Mouse (Mus musculus): ENCODE measurements around the gene Midn. TPM values are rescaled to one million over a fixed set of nuclear protein-coding genes. Genes with fewer than 3 reads are reported as not detected.

Gene Midn
- polyA plus RNA-seq, 1 experiment, result 101 TPM

DNA sequence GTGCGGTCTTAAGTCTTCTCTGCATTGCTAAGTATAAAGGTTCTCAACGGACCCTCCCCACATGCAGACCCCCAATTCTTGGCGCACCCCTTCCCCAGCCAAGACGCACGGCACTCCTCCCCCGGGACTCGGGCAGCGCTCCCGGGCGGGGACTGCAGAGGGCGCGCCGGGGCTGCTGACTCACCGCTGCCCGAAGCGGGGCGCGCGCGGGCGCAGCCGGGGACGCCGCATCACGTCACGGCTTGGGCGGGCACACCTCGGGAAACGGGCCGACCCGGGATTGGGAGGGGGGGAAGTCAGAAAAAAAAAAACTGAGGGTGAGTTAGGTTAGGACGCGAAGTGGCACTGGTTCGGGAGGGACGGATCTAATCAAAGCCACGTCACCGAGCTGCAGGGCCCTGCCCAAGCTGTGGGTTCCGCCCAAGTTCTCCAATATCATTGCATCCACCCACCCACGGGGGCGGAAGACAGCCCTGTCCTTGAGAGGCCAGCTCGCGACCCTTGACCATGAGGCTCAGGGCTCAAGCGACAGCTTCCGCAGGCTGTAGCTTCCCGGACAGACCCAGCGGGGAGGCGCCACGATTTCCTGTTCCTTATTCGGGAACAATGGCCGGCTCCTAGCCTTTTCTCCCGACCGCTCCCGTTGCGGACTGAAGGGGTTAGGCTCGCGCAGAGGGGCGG is 678 bp downstream of the Midn start:
- peak overlapping the region; percentile 71 for H3K4me3 ChIP-seq (ENCODE audit: insufficient read depth, low read length)
- H3K4me1 ChIP-seq (ENCODE audit: control insufficient read depth, insufficient read depth, low read length), result peaks cover 2% of the 10 kb centered on the region; the same call in 1 of the 2 replicates
- peak; percentile 67; the same call in 1 of the 2 replicates for TF ChIP-seq POLR2A (IDR thresholded peaks at IDR 0.05; ENCODE audit: low read depth, low read length)
- 0 out of 2 replicates have a peak, but pooled peaks have one; percentile 19 for TF ChIP-seq CTCF (IDR thresholded peaks at IDR 0.05; ENCODE audit: borderline replicate concordance, insufficient read depth, low read length)
- H3K27ac ChIP-seq (ENCODE audit: insufficient read depth, low read length), result peak overlapping the region; percentile 87

DNA sequence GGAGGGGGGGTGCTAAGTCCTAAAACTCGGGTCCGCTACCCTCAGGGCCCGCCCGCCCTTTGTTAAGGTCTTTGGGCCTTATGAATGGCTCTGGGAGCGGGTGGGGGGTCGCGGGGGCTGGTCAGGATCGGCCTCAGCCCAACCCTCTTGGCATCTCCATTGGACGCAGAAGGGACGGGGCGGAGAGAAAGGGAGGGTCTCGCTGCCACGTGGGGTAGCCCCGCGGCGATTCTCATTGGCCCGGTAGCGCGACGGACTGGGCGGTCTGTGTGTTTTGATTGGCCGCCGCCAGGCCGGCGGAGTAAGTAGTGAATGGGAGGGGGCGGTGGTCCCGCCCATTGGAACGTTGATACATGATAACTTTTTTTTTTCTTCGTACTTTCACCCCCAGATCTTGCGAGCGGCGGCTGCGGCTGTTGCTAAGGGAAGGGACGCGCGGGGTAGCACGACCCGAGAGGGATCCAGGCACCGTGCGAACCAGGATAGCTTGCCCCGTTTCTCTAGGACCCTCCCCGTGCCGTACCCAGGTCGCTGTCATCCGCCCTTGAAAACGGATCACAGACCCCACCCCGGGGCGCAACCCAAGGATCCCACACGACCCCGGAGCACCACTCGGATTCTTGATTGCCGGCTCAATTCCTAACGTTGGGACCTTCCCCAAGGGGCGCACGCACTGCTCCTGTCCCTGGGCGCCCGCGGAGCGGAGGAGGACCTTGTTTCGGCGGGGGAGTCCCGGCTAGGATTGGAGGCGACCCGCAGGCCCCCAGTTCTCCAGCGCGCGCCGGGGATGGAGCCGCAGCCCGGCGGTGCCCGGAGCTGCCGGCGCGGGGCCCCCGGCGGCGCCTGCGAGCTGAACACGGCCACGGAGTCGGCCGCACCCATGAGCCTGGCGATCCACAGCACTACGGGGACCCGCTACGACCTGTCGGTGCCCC is 1.5 kb downstream of the Midn start:
- TF ChIP-seq CTCF (IDR thresholded peaks at IDR 0.05; ENCODE audit: borderline replicate concordance, insufficient read depth, low read length) (no peak), POLR2A (IDR thresholded peaks at IDR 0.05; ENCODE audit: low read depth, low read length) (peak; percentile 97)
- H3K4me1 ChIP-seq (ENCODE audit: control insufficient read depth, insufficient read depth, low read length), result peaks cover 2% of the 10 kb centered on the region
- H3K27ac ChIP-seq (ENCODE audit: insufficient read depth, low read length), result peak overlapping the region; percentile 87
- H3K4me3 ChIP-seq (ENCODE audit: insufficient read depth, low read length), result peak overlapping the region; percentile 81

GRCm38 (mm10) chr10:80150226-80151210 is 2.4 kb downstream of the Midn start:
- TF ChIP-seq CTCF (IDR thresholded peaks at IDR 0.05; ENCODE audit: borderline replicate concordance, insufficient read depth, low read length), result no peak
- no peak; the same call in none of the 2 replicates for TF ChIP-seq POLR2A (IDR thresholded peaks at IDR 0.05; ENCODE audit: low read depth, low read length)
- Histone ChIP-seq H3K27ac (ENCODE audit: insufficient read depth, low read length) (peak overlapping the region; percentile 95), H3K4me3 (ENCODE audit: insufficient read depth, low read length) (peak overlapping the region; percentile 81), H3K4me1 (ENCODE audit: control insufficient read depth, insufficient read depth, low read length) (peaks cover 10% of the 10 kb centered on the region)

DNA sequence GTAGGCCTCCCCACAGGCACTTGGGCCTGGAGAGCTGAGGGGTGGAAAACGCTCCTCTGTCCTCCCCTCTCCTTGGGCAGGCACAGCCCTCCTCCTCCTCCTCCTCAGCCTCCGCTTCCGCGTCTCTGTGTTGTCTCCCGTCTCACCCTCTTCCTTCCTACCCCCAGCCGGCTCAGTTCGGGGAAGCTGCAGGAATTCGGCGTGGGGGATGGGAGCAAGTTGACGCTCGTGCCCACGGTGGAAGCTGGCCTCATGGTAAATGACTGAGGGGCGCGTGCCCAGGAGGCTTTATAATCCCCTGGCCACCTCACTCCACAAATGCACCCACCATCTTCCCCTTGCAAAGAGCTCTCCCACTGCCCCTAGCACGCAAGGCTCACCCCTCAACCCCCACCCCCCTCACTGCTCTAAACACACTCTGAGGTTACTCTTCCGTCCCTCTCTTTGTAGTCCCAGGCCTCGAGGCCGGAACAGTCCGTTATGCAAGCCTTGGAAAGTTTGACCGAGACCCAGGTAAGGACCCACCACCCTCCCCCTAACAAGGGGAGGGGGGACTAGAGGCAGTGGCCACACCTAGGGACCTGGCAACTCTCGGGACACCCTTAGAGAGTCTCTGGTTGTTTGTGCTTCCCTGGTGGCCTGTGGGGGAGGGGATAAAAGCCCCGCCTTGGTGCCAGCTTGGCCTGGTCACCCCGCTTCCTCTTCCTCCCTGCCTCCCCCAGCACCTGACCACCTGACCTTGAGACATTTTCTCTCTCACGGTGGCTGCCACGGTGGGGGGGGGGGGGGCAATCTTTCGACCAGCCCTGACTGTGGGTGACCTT is 3.4 kb downstream of the Midn start:
- no peak for TF ChIP-seq CTCF (IDR thresholded peaks at IDR 0.05; ENCODE audit: borderline replicate concordance, insufficient read depth, low read length)
- peak; percentile 50; the same call in 1 of the 2 replicates for TF ChIP-seq POLR2A (IDR thresholded peaks at IDR 0.05; ENCODE audit: low read depth, low read length)
- peaks cover 14% of the 10 kb centered on the region for H3K4me1 ChIP-seq (ENCODE audit: control insufficient read depth, insufficient read depth, low read length)
- peak overlapping the region; percentile 81 for H3K4me3 ChIP-seq (ENCODE audit: insufficient read depth, low read length)
- peak overlapping the region; percentile 95 for H3K27ac ChIP-seq (ENCODE audit: insufficient read depth, low read length)

- Histone ChIP-seq H3K4me3 (ENCODE audit: insufficient read depth, low read length) (peak overlapping the region; percentile 81), H3K4me1 (ENCODE audit: control insufficient read depth, insufficient read depth, low read length) (peaks cover 12% of the 10 kb centered on the region)
- TF ChIP-seq POLR2A (IDR thresholded peaks at IDR 0.05; ENCODE audit: low read depth, low read length), result peak; percentile 41
- TF ChIP-seq CTCF (IDR thresholded peaks at IDR 0.05; ENCODE audit: borderline replicate concordance, insufficient read depth, low read length), result no peak
Observed at GRCm38 (mm10) chr10:80152071-80152872, 4.2 kb downstream of the Midn start.

DNA sequence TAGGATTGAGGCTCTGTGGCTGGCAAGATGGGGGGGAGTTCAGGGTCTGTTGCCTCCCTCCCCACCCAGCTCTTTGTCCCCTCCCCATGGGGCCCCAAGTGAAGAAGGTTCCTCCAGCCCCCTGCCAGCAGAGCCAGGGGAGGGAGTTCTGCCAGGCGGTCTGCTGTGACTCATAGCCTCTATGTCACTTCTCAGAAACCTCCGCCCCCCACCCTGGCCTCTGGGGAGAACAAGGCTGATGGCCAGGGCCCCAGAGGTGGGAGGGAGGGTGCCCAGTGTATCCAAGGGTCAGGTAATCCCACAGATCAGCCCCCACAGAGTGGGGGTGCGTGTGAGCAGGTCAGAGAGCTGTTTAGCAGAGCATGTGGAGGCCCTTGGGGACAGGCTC is 4.8 kb downstream of the Midn start:
- Histone ChIP-seq H3K4me1 (ENCODE audit: control insufficient read depth, insufficient read depth, low read length) (peaks cover 12% of the 10 kb centered on the region), H3K4me3 (ENCODE audit: insufficient read depth, low read length) (peak overlapping the region; percentile 81), H3K27ac (ENCODE audit: insufficient read depth, low read length) (peak overlapping the region; percentile 95)
- TF ChIP-seq CTCF (IDR thresholded peaks at IDR 0.05; ENCODE audit: borderline replicate concordance, insufficient read depth, low read length), result no peak
- TF ChIP-seq POLR2A (IDR thresholded peaks at IDR 0.05; ENCODE audit: low read depth, low read length), result peak; percentile 27; the same call in 1 of the 2 replicates

More at GRCm38 (mm10) chr10:80152071-80152872, 4.2 kb downstream of the Midn start:
- peak overlapping the region; percentile 95 for H3K27ac ChIP-seq (ENCODE audit: insufficient read depth, low read length)

DNA sequence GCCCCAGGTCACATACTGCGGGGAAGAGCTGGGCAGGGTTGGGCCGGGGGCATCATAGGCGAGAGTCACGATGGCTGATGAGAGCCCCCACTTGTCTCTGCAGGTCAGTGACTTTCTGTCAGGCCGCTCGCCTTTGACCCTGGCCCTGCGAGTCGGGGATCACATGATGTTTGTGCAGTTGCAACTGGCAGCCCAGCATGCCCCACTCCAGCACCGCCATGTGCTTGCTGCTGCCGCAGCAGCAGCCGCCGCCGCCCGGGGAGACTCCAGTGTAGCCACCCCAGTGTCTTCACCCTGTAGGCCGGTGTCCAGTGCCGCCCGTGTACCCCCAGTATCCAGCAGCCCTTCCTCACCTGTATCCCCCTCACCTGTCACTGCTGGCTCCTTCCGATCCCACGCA is 5.6 kb downstream of the Midn start:
- no peak for TF ChIP-seq POLR2A (IDR thresholded peaks at IDR 0.05; ENCODE audit: low read depth, low read length)
- TF ChIP-seq CTCF (IDR thresholded peaks at IDR 0.05; ENCODE audit: borderline replicate concordance, insufficient read depth, low read length), result no peak
- Histone ChIP-seq H3K27ac (ENCODE audit: insufficient read depth, low read length) (no peak overlapping the region), H3K4me3 (ENCODE audit: insufficient read depth, low read length) (0 out of 2 replicates have a peak overlapping the region, but pooled peaks have one; percentile 2), H3K4me1 (ENCODE audit: control insufficient read depth, insufficient read depth, low read length) (peaks cover 13% of the 10 kb centered on the region)
